Mouse (Mus musculus) midbrain, embryonic 12.5 days (tissue): ENCODE results near the gene Pkig. TPM values are rescaled to one million over a fixed set of nuclear protein-coding genes. Genes with fewer than 3 reads are reported as not detected.
A peak's percentile ranks its signal among the peaks of the same experiment; 100 is the strongest.
"Not testable (repeated sequence)": the region's sequence is repeated elsewhere in the genome, so short reads cannot be mapped to it uniquely, and the experiment has no call there.

Experiments
- ATAC-seq: fragments of 200-750 bp; cut with Nextera tagmentation; 2 replicates; pipeline ENCODE4 v1.8.0; 2017; ENCODE audit warnings: low read depth, moderate TSS enrichment, moderate library complexity; ENCODE audit not compliant: low FRiP score
- H3K27ac ChIP-seq: fragments of 300-500 bp; sonication (generic); replicated peaks from 2 replicates; pipeline ENCODE4 v1.5.1; 2016; ENCODE audit warnings: mild to moderate bottlenecking
- H3K27me3 ChIP-seq: fragments of 300-500 bp; sonication (generic); 2 replicates; pipeline ENCODE4 v1.6.1; 2016; ENCODE audit warnings: mild to moderate bottlenecking
- H3K36me3 ChIP-seq: fragments of 300-500 bp; sonication (generic); 2 replicates; pipeline ENCODE4 v1.6.1; 2016
- H3K4me1 ChIP-seq: fragments of 300-500 bp; sonication (generic); 2 replicates; pipeline ENCODE4 v1.6.1; 2016
- H3K4me2 ChIP-seq: fragments of 300-500 bp; sonication (generic); replicated peaks from 2 replicates; pipeline ENCODE4 v1.6.1; 2016; ENCODE audit warnings: mild to moderate bottlenecking, moderate library complexity
- H3K4me3 ChIP-seq: fragments of 300-500 bp; sonication (generic); 2 replicates; pipeline ENCODE4 v1.5.1; 2016; ENCODE audit warnings: mild to moderate bottlenecking
- H3K9ac ChIP-seq: fragments of 300-500 bp; sonication (generic); replicated peaks from 2 replicates; pipeline ENCODE4 v1.6.1; 2016; ENCODE audit warnings: mild to moderate bottlenecking, moderate library complexity
- H3K9me3 ChIP-seq: fragments of 300-500 bp; sonication (generic); 2 replicates; pipeline ENCODE4 v1.6.1; 2016; ENCODE audit warnings: mild to moderate bottlenecking
- WGBS: fragments of 180-500 bp; shearing (Covaris S2); methylation state at CpG from one replicate; pipeline ENCODE4 v1.1.7; 2016; 5-methylcytosine and 5-hydroxymethylcytosine counted together
- polyA plus RNA-seq: library from polyadenylated mRNA; unstranded; fragments of >200 nt; fragmentation: Nextera tagmentation; extraction: Ambion mirVana; gene quantifications from 2 replicates; pipeline ENCODE4 v1.2.1, GENCODE M21; 2016

Pkig gene
- polyA plus RNA-seq, 1 experiment from 2014 or later, result 120 TPM

- H3K4me3 ChIP-seq, result peak within 1 kb of the TSS; percentile 93
- 0% methylated on average over 60 of the region's 74 CpGs for WGBS
- H3K27me3 ChIP-seq, result no peaks in the 10 kb centered on the region
- peak; percentile 97 for ATAC-seq
- peaks cover 13% of the 10 kb centered on the region for H3K4me1 ChIP-seq
- H3K4me2 ChIP-seq, result peak within 1 kb of the TSS; percentile 58
- peak within 1 kb of the TSS; percentile 99 for H3K27ac ChIP-seq
- no peaks in the 10 kb centered on the region for H3K36me3 ChIP-seq
- H3K9me3 ChIP-seq, result no peaks in the 10 kb centered on the region
- H3K9ac ChIP-seq, result peak within 1 kb of the TSS; percentile 90
Measured at GRCm38 (mm10) chr2:163644575-163645385, 13.4 kb upstream of the Pkig start, which contains the start of gene Serinc3. Gene Serinc3 (minus strand): TSS chr2:163645131.

- H3K9me3 ChIP-seq, result peaks cover 8% of the 10 kb centered on the region
- 79% methylated on average over 11 of the region's 11 CpGs for WGBS
- peak overlapping the region; percentile 93; the same call in 1 of the 2 replicates for H3K4me3 ChIP-seq
- H3K4me1 ChIP-seq, result peaks cover 13% of the 10 kb centered on the region
- ATAC-seq, result no peak
- H3K9ac ChIP-seq, result no peak overlapping the region
- H3K4me2 ChIP-seq, result no peak overlapping the region
- no peaks in the 10 kb centered on the region for H3K36me3 ChIP-seq
- peak overlapping the region; percentile 99; the same call in 1 of the 2 replicates for H3K27ac ChIP-seq
- no peaks in the 10 kb centered on the region for H3K27me3 ChIP-seq
Measured at GRCm38 (mm10) chr2:163645700-163646460, 12.3 kb upstream of the Pkig start.

- Histone ChIP-seq H3K4me1 (peaks cover 13% of the 10 kb centered on the region), H3K4me3 (no peak overlapping the region), H3K9ac (no peak overlapping the region), H3K4me2 (no peak overlapping the region), H3K36me3 (no peaks in the 10 kb centered on the region), H3K9me3 (peaks cover 8% of the 10 kb centered on the region), H3K27ac (no peak overlapping the region), H3K27me3 (no peaks in the 10 kb centered on the region)
- WGBS, result 84% methylated on average over 5 of the region's 5 CpGs
- ATAC-seq, result no peak
Measured at GRCm38 (mm10) chr2:163646461-163647080, 11.6 kb upstream of the Pkig start.

GRCm38 (mm10) chr2:163655699-163656098 lies 2.5 kb upstream of the Pkig start:
- not testable (repeated sequence) for H3K27me3 ChIP-seq, H3K4me3 ChIP-seq, H3K4me1 ChIP-seq, ATAC-seq, H3K9ac ChIP-seq, H3K4me2 ChIP-seq, H3K27ac ChIP-seq, H3K9me3 ChIP-seq, H3K36me3 ChIP-seq
- 92% methylated on average over 8 of the region's 12 CpGs for WGBS

- Histone ChIP-seq H3K4me3 (no peak overlapping the region), H3K9ac (no peak overlapping the region), H3K9me3 (no peaks in the 10 kb centered on the region), H3K27me3 (no peaks in the 10 kb centered on the region), H3K4me2 (no peak overlapping the region), H3K36me3 (no peaks in the 10 kb centered on the region), H3K4me1 (peaks cover 18% of the 10 kb centered on the region), H3K27ac (no peak overlapping the region)
- no peak for ATAC-seq
- 80% methylated on average over 2 of the region's 2 CpGs for WGBS
Measured at GRCm38 (mm10) chr2:163657486-163657885, 700 bp upstream of the Pkig start.

- peak overlapping the region; percentile 60 for H3K9ac ChIP-seq
- H3K27ac ChIP-seq, result no peak overlapping the region
Measured at GRCm38 (mm10) chr2:163658941-163659340, 755 bp downstream of the Pkig start.

GRCm38 (mm10) chr2:163659431-163659830 lies 1.2 kb downstream of the Pkig start:
- peak overlapping the region; percentile 60 for H3K4me2 ChIP-seq
- peak overlapping the region; percentile 61 for H3K4me3 ChIP-seq
- H3K27ac ChIP-seq, result no peak overlapping the region
- 81% methylated on average over 12 of the region's 12 CpGs for WGBS
- H3K4me1 ChIP-seq, result peaks cover 18% of the 10 kb centered on the region
- H3K27me3 ChIP-seq, result no peaks in the 10 kb centered on the region
- no peaks in the 10 kb centered on the region for H3K36me3 ChIP-seq
- ATAC-seq, result no peak
- H3K9me3 ChIP-seq, result no peaks in the 10 kb centered on the region
- H3K9ac ChIP-seq, result peak overlapping the region; percentile 60; the same call in 1 of the 2 replicates

More at GRCm38 (mm10) chr2:163658941-163659340, 755 bp downstream of the Pkig start:
- peaks cover 18% of the 10 kb centered on the region for H3K4me1 ChIP-seq
- no peaks in the 10 kb centered on the region for H3K27me3 ChIP-seq
- peak overlapping the region; percentile 60 for H3K4me2 ChIP-seq
- H3K4me3 ChIP-seq, result peak overlapping the region; percentile 61
- H3K9me3 ChIP-seq, result no peaks in the 10 kb centered on the region
- H3K36me3 ChIP-seq, result no peaks in the 10 kb centered on the region
- WGBS, result under 1% methylated on average over 8 of the region's 8 CpGs
- ATAC-seq, result 0 out of 2 replicates have a peak, but pooled peaks have one; percentile 2

- H3K9me3 ChIP-seq, result no peaks in the 10 kb centered on the region
- H3K9ac ChIP-seq, result no peak overlapping the region
- H3K4me1 ChIP-seq, result peaks cover 18% of the 10 kb centered on the region
- H3K27ac ChIP-seq, result no peak overlapping the region
- no peaks in the 10 kb centered on the region for H3K36me3 ChIP-seq
- no peak overlapping the region for H3K4me2 ChIP-seq
- H3K4me3 ChIP-seq, result no peak overlapping the region
- no peak for ATAC-seq
- 85% methylated on average over 5 of the region's 5 CpGs for WGBS
- no peaks in the 10 kb centered on the region for H3K27me3 ChIP-seq
Measured at GRCm38 (mm10) chr2:163660103-163660701, 2.0 kb downstream of the Pkig start.

GRCm38 (mm10) chr2:163661371-163661850 lies 3.2 kb downstream of the Pkig start:
- no peaks in the 10 kb centered on the region for H3K36me3 ChIP-seq
- H3K27me3 ChIP-seq, result no peaks in the 10 kb centered on the region
- ATAC-seq, result no peak
- H3K4me3 ChIP-seq, result no peak overlapping the region
- H3K9ac ChIP-seq, result no peak overlapping the region; the same call in 1 of the 2 replicates
- H3K27ac ChIP-seq, result 0 out of 2 replicates have a peak overlapping the region, but pooled peaks have one; percentile 39
- no peak overlapping the region for H3K4me2 ChIP-seq
- H3K9me3 ChIP-seq, result no peaks in the 10 kb centered on the region
- 59% methylated on average over 6 of the region's 6 CpGs for WGBS
- peaks cover 18% of the 10 kb centered on the region for H3K4me1 ChIP-seq

GRCm38 (mm10) chr2:163662076-163662475 lies 3.9 kb downstream of the Pkig start:
- peaks cover 18% of the 10 kb centered on the region for H3K4me1 ChIP-seq
- no peak overlapping the region for H3K4me2 ChIP-seq
- no peak for ATAC-seq
- WGBS, result 92% methylated on average over 5 of the region's 5 CpGs
- H3K9ac ChIP-seq, result no peak overlapping the region
- H3K27ac ChIP-seq, result no peak overlapping the region
- H3K4me3 ChIP-seq, result no peak overlapping the region
- H3K9me3 ChIP-seq, result no peaks in the 10 kb centered on the region
- H3K36me3 ChIP-seq, result no peaks in the 10 kb centered on the region
- H3K27me3 ChIP-seq, result no peaks in the 10 kb centered on the region

- Histone ChIP-seq H3K27ac (no peak overlapping the region), H3K9me3 (no peaks in the 10 kb centered on the region), H3K9ac (no peak overlapping the region), H3K4me2 (no peak overlapping the region), H3K4me1 (peaks cover 18% of the 10 kb centered on the region), H3K4me3 (no peak overlapping the region), H3K36me3 (no peaks in the 10 kb centered on the region), H3K27me3 (no peaks in the 10 kb centered on the region)
- ATAC-seq, result no peak
- whole genome bisulfite sequencing, result 87% methylated on average over 2 of the region's 2 CpGs
Measured at GRCm38 (mm10) chr2:163662698-163663221, 4.6 kb downstream of the Pkig start.
